Mouse (Mus musculus): Measurements from ENCODE around the gene Fyn. TPM values are rescaled to one million over a fixed set of nuclear protein-coding genes. Genes with fewer than 3 reads are reported as not detected.

Fyn gene
- total and polyA plus RNA-seq, 3 experiments: 14.9 to 42.4 (median 19.9) TPM

- Histone ChIP-seq H3K79me2 (replicated peaks; ENCODE audit: control insufficient read depth, extremely low read depth, insufficient read depth, poor library complexity, severe bottlenecking) (no peaks in the 10 kb centered on the region), H3K4me1 (ENCODE audit: control insufficient read depth in 1 of 2, insufficient read depth in 2 of 2) (peaks cover 2 to 29% of the 10 kb centered on the region in 2 experiments; a peak in 2 of 4 replicates), H3K4me3 (replicated peaks in 1 of 3; ENCODE audit: low read depth in 2 of 3, low read length in 2 of 3, poor library complexity in 1 of 3) (no peak overlapping the region), H3K9ac (ENCODE audit: insufficient read depth, low read depth) (no peak overlapping the region), H3K27me3 (replicated peaks) (no peaks in the 10 kb centered on the region), H3K36me3 (replicated peaks in 1 of 2; ENCODE audit: control insufficient read depth in 1 of 2, insufficient read depth in 1 of 2, low read length in 1 of 2) (peaks cover 0 to 26% of the 10 kb centered on the region in 2 experiments), H3K4me2 (ENCODE audit: insufficient read depth, low read depth, poor library complexity, severe bottlenecking) (no peak overlapping the region), H3K27ac (ENCODE audit: insufficient read depth, low read depth) (no peak overlapping the region), H3K9me3 (replicated peaks; ENCODE audit: low read length) (peaks cover 5% of the 10 kb centered on the region)
- dilution Hi-C loops (cut with MboI; ENCODE audit: extremely low pct_ligation_motif_present, extremely low pct_unique_long_range_greater_than_20kb, low sequenced_read_pairs): no loop called here
- DNase-seq (ENCODE audit: extremely low read depth): no peak
- TF ChIP-seq NELFE (IDR thresholded peaks at IDR 0.05; ENCODE audit: low read depth, low read length) (no peak), JUN (IDR thresholded peaks at IDR 0.05; ENCODE audit: insufficient read depth, low read depth, low read length) (no peak), IRF4 (IDR thresholded peaks at IDR 0.05; ENCODE audit: low read depth, low read length) (peak; percentile 36), MAX (IDR thresholded peaks at IDR 0.05; ENCODE audit: low read length) (no peak), USF2 (conservative IDR thresholded peaks at IDR 0.05; ENCODE audit: low read depth, low read length) (no peak), POLR2AphosphoS2 (IDR thresholded peaks at IDR 0.05; ENCODE audit: low read depth, low read length) (no peak), UBTF (IDR thresholded peaks at IDR 0.05; ENCODE audit: low read depth, low read length) (no peak), ZKSCAN1 (IDR thresholded peaks at IDR 0.05; ENCODE audit: borderline replicate concordance, low read depth, low read length) (no peak), NRF1 (IDR thresholded peaks at IDR 0.05; ENCODE audit: low read depth, low read length) (no peak)
- in situ Hi-C loops (cut with MboI; ENCODE audit: low pct_ligation_motif_present, low pct_unique_long_range_greater_than_20kb, low sequenced_read_pairs): no loop called here
These were observed 110.7 kb downstream of the Fyn start for GRCm38 (mm10) chr10:39479361-39479760.

GRCm38 (mm10) chr10:39484382-39484826, 115.7 kb downstream of the Fyn start:
- TF ChIP-seq USF1 (IDR thresholded peaks at IDR 0.05; ENCODE audit: low read depth, low read length): no peak
- no peak for TF ChIP-seq CHD1 (IDR thresholded peaks at IDR 0.05; ENCODE audit: low read depth, low read length)
- TF ChIP-seq BHLHE40 (IDR thresholded peaks at IDR 0.05; ENCODE audit: low read depth, low read length): no peak
- TF ChIP-seq MEF2A (IDR thresholded peaks at IDR 0.05; ENCODE audit: borderline replicate concordance, low read depth, low read length): no peak
- no peak for TF ChIP-seq ETS1 (conservative IDR thresholded peaks at IDR 0.05; ENCODE audit: low read depth, low read length)
- TF ChIP-seq CHD2 (IDR thresholded peaks at IDR 0.05; ENCODE audit: low read length): no peak
- TF ChIP-seq NRF1 (IDR thresholded peaks at IDR 0.05; ENCODE audit: low read depth, low read length): no peak
- TF ChIP-seq NELFE (IDR thresholded peaks at IDR 0.05; ENCODE audit: low read depth, low read length): no peak
- TF ChIP-seq RAD21 (IDR thresholded peaks at IDR 0.05; ENCODE audit: low read depth, low read length): no peak
- no peak for TF ChIP-seq JUN (IDR thresholded peaks at IDR 0.05; ENCODE audit: insufficient read depth, low read depth, low read length)
- no peak for TF ChIP-seq MAX (IDR thresholded peaks at IDR 0.05; ENCODE audit: low read length)
- no peak for TF ChIP-seq IRF4 (IDR thresholded peaks at IDR 0.05; ENCODE audit: low read depth, low read length)
- TF ChIP-seq TCF12 (IDR thresholded peaks at IDR 0.05; ENCODE audit: low read depth, low read length): no peak
- Histone ChIP-seq H3K9ac (ENCODE audit: insufficient read depth, low read depth) (no peak overlapping the region), H3K79me2 (replicated peaks; ENCODE audit: control insufficient read depth, extremely low read depth, insufficient read depth, poor library complexity, severe bottlenecking) (no peaks in the 10 kb centered on the region), H3K9me3 (replicated peaks; ENCODE audit: low read length) (peaks cover 5% of the 10 kb centered on the region), H3K4me3 (replicated peaks in 1 of 3; ENCODE audit: low read depth in 2 of 3, low read length in 2 of 3, poor library complexity in 1 of 3) (no peak overlapping the region), H3K27ac (ENCODE audit: insufficient read depth, low read depth) (no peak overlapping the region), H3K27me3 (replicated peaks) (no peaks in the 10 kb centered on the region), H3K4me2 (ENCODE audit: insufficient read depth, low read depth, poor library complexity, severe bottlenecking) (no peak overlapping the region), H3K4me1 (ENCODE audit: control insufficient read depth in 1 of 2, insufficient read depth in 2 of 2) (peaks cover 2 to 45% of the 10 kb centered on the region in 2 experiments; a peak in 2 of 4 replicates), H3K36me3 (replicated peaks in 1 of 2; ENCODE audit: control insufficient read depth in 1 of 2, insufficient read depth in 1 of 2, low read length in 1 of 2) (peaks cover 0 to 34% of the 10 kb centered on the region in 2 experiments)
- DNase-seq (ENCODE audit: extremely low read depth): no peak
- dilution Hi-C loops (cut with MboI; ENCODE audit: extremely low pct_ligation_motif_present, extremely low pct_unique_long_range_greater_than_20kb, low sequenced_read_pairs) (no loop called here), in situ Hi-C loops (cut with MboI; ENCODE audit: low pct_ligation_motif_present, low pct_unique_long_range_greater_than_20kb, low sequenced_read_pairs) (no loop called here)
